Mouse (Mus musculus) bone marrow macrophage, adult 2 months (primary cell): ENCODE measurements around the gene Sugct. TPM values are rescaled to one million over a fixed set of nuclear protein-coding genes. Genes with fewer than 3 reads are reported as not detected.

ENCODE experiments used
- H3K27ac ChIP-seq: 2 replicates; pipeline ENCODE4 v1.5.1; 2012; ENCODE audit warnings: low read depth, low read length; ENCODE audit not compliant: insufficient read depth
- H3K4me1 ChIP-seq: 2 replicates; pipeline ENCODE4 v1.6.1; 2012; ENCODE audit warnings: low read length; ENCODE audit not compliant: control insufficient read depth, insufficient read depth
- H3K4me3 ChIP-seq: 2 replicates; pipeline ENCODE4 v1.5.1; 2012; ENCODE audit warnings: mild to moderate bottlenecking, low read length, moderate library complexity; ENCODE audit not compliant: insufficient read depth
- CTCF ChIP-seq: IDR thresholded peaks from 2 replicates; pipeline ENCODE4 v1.5.1; 2012; ENCODE audit warnings: low read depth, mild to moderate bottlenecking, low read length, moderate library complexity
- POLR2A ChIP-seq: IDR thresholded peaks from 2 replicates; pipeline ENCODE4 v1.6.1; 2012; ENCODE audit warnings: mild to moderate bottlenecking, low read depth, low read length, borderline replicate concordance
- polyA plus RNA-seq: library from polyadenylated mRNA; stranded (reverse); fragments of >200 nt; gene quantifications from 2 replicates; pipeline ENCODE4 v1.2.4, GENCODE M21; 2012; ENCODE audit not compliant: missing spikeins, insufficient read depth, insufficient read length

Gene Sugct
- polyA plus RNA-seq, 1 experiment: 2.4 TPM

DNA sequence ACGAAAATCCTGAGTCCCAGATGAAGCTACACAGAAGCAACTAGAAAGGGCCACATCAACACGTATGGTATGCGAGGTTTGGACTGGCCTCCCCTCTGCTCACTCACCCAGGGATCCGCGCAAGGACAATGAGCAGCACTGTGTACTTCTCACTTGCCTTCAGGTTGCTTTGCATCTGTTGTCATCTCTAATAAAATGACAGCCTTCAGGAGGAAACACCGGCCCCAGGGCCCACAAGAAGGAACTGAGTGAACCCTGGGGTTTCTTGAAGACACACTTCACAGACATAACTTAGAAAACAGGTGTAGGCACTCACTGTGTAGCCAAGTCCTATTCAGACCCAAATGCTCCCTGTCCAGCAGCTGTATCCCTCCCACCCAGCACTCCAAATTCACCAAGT is 877.9 kb downstream of the Sugct start:
- TF ChIP-seq CTCF (no peak), POLR2A (no peak)
- Histone ChIP-seq H3K27ac (no peak overlapping the region), H3K4me1 (no peaks in the 10 kb centered on the region), H3K4me3 (no peak overlapping the region)

GRCm38 (mm10) chr13:16816747-16817146 is 878.6 kb downstream of the Sugct start:
- no peak for TF ChIP-seq POLR2A
- no peak for TF ChIP-seq CTCF
- Histone ChIP-seq H3K4me3 (no peak overlapping the region), H3K27ac (no peak overlapping the region), H3K4me1 (no peaks in the 10 kb centered on the region)

GRCm38 (mm10) chr13:16812268-16812667 is 883.1 kb downstream of the Sugct start:
- no peak overlapping the region for H3K27ac ChIP-seq
- no peaks in the 10 kb centered on the region for H3K4me1 ChIP-seq
- no peak for TF ChIP-seq CTCF
- TF ChIP-seq POLR2A: no peak
- H3K4me3 ChIP-seq: no peak overlapping the region

Other genes with a start within 250 kb of the Sugct start
- gene Mplkip, start 361 bp downstream of the Sugct start, polyA plus RNA-seq: 42.6 and 46.3 TPM in 2 replicates
- 45.8 and 46.5 TPM in 2 replicates for gene Cdk13, start 109.5 kb upstream of the Sugct start, polyA plus RNA-seq
- gene Rala, start 248.7 kb upstream of the Sugct start, polyA plus RNA-seq: 64.5 and 72.6 TPM in 2 replicates